Mouse (Mus musculus): ENCODE data around the gene Olfr736. TPM values are rescaled to one million over a fixed set of nuclear protein-coding genes. Genes with fewer than 3 reads are reported as not detected.

Olfr736 gene
- total RNA-seq (2021): not detected
- long read RNA-seq, experiment 1: 0 reads
- long read RNA-seq, experiment 2: 0 reads

DNA sequence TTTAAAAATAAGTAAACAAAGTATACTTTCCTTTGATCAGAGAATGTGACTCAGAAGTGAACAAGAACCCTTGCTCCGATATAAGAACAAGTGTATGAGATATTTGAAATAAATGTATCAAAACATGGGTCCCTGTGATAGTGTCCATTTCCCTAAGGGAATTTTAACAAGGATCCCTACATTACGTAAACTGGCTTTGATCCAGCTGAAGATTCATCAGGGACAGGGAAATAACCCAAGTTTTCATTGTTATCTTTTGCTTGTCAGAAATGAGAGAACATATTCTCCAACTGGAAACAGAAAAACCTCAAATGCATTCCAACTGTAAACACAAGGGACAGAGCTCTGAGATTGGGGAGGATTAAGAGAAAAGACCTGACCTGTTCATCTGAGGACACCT, at the start of gene Olfr736:
TSS of gene Olfr736 (plus strand) at position 301 of the 400 bp plus-strand sequence.
- no peak for DNase-seq (ENCODE audit: low spot score in 2 of 2)

- DNase-seq (ENCODE audit: low spot score in 2 of 2): no peak
These were observed 32.2 kb upstream of the Olfr736 start, which contains the start of gene Olfr735 for GRCm38 (mm10) chr14:50348796-50349195. Gene Olfr735 (minus strand): TSS chr14:50348872.

DNA sequence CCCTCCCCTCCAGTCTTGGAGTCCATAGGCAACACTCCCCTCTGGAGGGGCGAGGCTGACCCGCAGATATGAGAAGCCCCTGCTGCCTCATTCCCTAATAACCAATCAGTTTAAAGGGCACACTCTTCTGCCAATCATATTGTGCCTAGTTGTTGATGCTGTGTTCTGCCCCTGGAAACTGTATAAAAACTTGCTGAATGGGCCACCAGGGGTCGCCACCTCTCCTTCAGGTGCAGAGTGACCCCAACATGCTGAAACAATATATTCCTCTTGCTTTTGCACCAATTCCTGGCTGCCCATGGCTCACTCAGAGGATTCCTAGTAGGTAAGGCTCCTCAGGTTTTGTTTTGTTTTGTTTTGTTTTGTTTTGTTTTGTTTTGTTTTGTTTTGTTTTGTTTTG, 28.5 kb upstream of the Olfr736 start:
- peak in 1 of 2 experiments; percentile 3 for DNase-seq (ENCODE audit: low spot score in 2 of 2)

DNA sequence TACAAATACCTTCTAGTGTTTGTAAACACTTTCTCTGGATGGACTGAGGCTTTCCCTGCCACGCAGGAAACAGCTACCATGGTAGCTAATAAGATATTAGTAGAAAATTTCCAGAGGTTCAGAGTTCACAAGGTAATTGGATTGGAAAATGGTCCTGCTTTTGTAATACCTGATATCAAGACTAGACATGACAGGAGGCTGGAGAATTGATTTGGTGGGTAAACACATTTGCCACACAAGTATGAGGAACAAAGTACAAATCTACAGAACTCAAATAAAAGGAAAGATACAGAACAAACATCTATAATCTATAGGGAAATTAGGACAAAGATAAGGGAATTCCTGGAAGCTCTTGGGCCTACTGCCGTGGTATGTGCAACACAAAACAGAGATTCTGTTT, 24.2 kb upstream of the Olfr736 start:
- DNase-seq (ENCODE audit: low spot score in 2 of 2): no peak

DNA sequence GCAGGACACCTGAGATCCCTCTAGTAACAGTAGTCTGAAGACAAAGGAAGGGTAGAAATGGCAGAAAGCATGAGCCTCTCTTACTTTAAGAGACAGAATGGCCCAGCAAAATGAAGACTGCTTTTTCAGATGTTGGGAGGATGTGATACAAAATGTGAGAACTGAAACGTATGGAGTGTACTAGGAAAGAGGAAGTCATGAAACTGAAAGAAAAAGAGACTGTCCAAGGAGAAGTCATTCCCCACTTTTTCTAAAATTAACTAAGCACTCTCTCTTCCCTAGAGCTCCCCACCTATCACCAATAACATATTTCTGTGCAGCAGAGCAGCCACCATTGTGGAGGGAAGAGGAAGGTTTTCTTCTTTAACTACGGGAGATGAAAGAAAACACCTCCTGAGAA, 23.4 kb upstream of the Olfr736 start, which contains the start of gene Tlr11:
TSS of gene Tlr11 (plus strand) at position 322 of the 400 bp plus-strand sequence.
- no peak for DNase-seq (ENCODE audit: low spot score in 2 of 2)

DNA sequence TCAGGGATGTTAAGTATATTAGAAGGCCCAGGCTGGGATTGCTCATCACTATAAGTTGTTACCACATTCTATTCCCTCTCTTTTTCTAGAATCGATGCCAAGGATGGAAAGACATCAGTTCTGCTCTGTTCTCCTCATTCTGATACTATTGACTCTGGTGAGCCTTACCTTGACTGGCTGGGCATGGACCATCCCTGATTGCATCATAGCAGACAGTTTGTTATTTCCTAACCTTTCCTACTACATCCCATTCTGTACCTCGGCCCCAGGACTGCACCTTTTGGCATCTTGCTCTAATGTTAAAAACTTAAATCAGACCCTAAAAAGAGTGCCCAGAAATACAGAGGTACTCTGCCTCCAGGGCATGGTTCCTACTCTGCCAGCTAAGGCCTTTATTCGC, 20.5 kb upstream of the Olfr736 start:
- no peak for DNase-seq (ENCODE audit: low spot score in 2 of 2)

DNA sequence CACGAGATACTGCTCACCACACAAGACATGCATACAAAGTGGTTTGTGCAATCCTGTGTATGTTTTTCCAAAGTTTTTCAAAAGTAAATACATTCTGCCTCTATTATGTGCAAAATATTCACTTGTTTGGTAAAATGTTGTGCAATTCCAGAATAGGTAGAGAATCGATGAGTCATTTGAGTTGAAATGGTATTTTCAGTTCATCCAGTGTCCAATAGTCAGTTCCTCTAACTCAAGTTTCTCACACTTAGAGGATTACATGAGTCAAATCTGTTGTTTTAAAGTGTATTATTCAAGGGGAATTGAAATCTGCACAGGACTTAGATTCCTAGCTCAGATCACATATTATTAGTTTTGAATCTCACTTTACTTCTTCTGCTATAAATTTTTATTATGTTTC, 17.4 kb upstream of the Olfr736 start:
- DNase-seq (ENCODE audit: low spot score in 2 of 2): no peak

- no peak for DNase-seq (ENCODE audit: low spot score in 2 of 2)
These were observed 26.3 kb downstream of the Olfr736 start, which contains the start of gene Olfr738 for GRCm38 (mm10) chr14:50407268-50407667. Gene Olfr738 (plus strand): TSS chr14:50407568.

GRCm38 (mm10) chr14:50418326-50418725, 37.4 kb downstream of the Olfr736 start, which contains the start of gene Olfr739:
Gene Olfr739 (plus strand): TSS chr14:50418626.
- DNase-seq (ENCODE audit: low spot score in 2 of 2): no peak

Other genes starting within 250 kb of the Olfr736 start
- gene Olfr728, start 238.5 kb upstream of the Olfr736 start, total RNA-seq (2021): not detected
- gene Olfr729, start 228.3 kb upstream of the Olfr736 start, total RNA-seq (2021): not detected
- gene Olfr730, start 193.0 kb upstream of the Olfr736 start, total RNA-seq (2021): not detected
- not detected for gene Olfr731, start 139.3 kb upstream of the Olfr736 start, total RNA-seq (2021)
- gene Olfr732, start 97.0 kb upstream of the Olfr736 start, total RNA-seq (2021): not detected
- not detected for gene Olfr733, start 79.6 kb upstream of the Olfr736 start, total RNA-seq (2021)
- not detected for gene Olfr734, start 54.4 kb upstream of the Olfr736 start, total RNA-seq (2021)
- not detected for gene Olfr735, start 32.3 kb upstream of the Olfr736 start, total RNA-seq (2021)
- not detected for gene Tlr11, start 23.2 kb upstream of the Olfr736 start, total RNA-seq (2021)
- not detected for gene Olfr738, start 26.4 kb downstream of the Olfr736 start, total RNA-seq (2021)
- not detected for gene Olfr739, start 37.5 kb downstream of the Olfr736 start, total RNA-seq (2021)
- gene Olfr740, start 64.4 kb downstream of the Olfr736 start, total RNA-seq (2021): not detected
- gene Olfr741, start 91.6 kb downstream of the Olfr736 start, total RNA-seq (2021): not detected
- gene Olfr742, start 122.4 kb downstream of the Olfr736 start, total RNA-seq (2021): not detected
- gene Olfr743, start 140.7 kb downstream of the Olfr736 start, total RNA-seq (2021): not detected
- not detected for gene Olfr744, start 233.7 kb downstream of the Olfr736 start, total RNA-seq (2021)